Mouse (Mus musculus) cerebellum, postnatal 14 days (tissue): ENCODE measurements around the gene Irf1.

Experiments
- DNase-seq, 2 experiments: peaks; one replicate each; pipeline ENCODE4 v3.0.0; 2021; ENCODE audit warnings: mixed read lengths in 2 of 2

Gene Irf1

GRCm38 (mm10) chr11:53813001-53813868, 43.4 kb downstream of the Irf1 start:
- DNase-seq: peak in 1 of 2 experiments; percentile 17

- DNase-seq: no peak
Measured at GRCm38 (mm10) chr11:53814810-53815209, 45.0 kb downstream of the Irf1 start.

- DNase-seq: peak; percentile 29 to 45
Measured at GRCm38 (mm10) chr11:53816841-53817375, 47.1 kb downstream of the Irf1 start.

GRCm38 (mm10) chr11:53818794-53819193, 49.0 kb downstream of the Irf1 start:
- DNase-seq: no peak

GRCm38 (mm10) chr11:53819511-53819910, 49.7 kb downstream of the Irf1 start:
- no peak for DNase-seq

- DNase-seq: peak in 1 of 2 experiments; percentile 20
Measured at GRCm38 (mm10) chr11:53820516-53821170, 50.8 kb downstream of the Irf1 start.

GRCm38 (mm10) chr11:53821230-53821944, 51.6 kb downstream of the Irf1 start:
- DNase-seq: no peak

- no peak for DNase-seq
Measured at GRCm38 (mm10) chr11:53821945-53822338, 52.1 kb downstream of the Irf1 start.

- DNase-seq: no peak
Measured at GRCm38 (mm10) chr11:53825409-53825808, 55.6 kb downstream of the Irf1 start.
